Mouse (Mus musculus): ENCODE data around the gene Rnd3.

DNA sequence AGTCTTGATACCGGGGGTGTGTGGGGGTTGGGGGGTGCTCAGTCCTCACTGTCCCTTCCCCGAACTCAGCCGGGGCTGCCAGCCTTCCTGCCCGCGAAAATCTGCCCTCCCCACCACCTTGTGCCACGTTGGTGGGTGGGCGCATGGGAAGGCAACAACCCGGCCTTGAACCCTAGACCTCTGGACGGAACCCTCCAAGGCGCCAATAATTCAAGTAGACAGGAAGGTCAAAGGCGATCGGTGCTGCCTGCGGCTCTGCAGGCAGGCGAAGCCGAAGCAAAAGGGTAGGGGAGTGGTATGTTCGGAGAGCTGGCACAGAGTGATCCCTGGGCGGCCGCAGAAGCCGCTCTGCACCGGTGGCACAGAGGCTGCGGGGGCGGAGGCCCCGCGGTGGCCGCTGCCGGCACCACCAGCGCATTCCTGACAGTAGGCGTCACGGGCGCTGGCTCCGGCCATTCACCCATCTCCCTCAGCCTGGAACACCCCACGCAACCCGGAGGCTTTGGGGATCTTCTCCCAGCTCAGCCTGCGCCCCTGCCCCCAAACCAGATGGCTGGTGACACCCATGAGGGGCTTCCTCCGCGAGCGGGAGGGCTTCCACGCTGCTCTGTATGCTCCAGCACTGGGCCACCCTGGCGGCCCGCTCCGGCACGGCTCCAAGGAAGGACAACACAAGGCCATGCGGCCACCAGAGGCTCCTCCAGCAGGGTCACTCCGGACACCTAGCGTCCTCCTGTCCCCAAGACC, 1.4 kb downstream of the Rnd3 start:
- TF ChIP-seq POLR2A (IDR thresholded peaks at IDR 0.05; ENCODE audit: extremely low read depth, insufficient read depth, low read length) (0 out of 2 replicates have a peak, but pooled peaks have one; percentile 29), CTCF (IDR thresholded peaks at IDR 0.05; ENCODE audit: low read depth, low read length) (peak; percentile 47)
